Mouse (Mus musculus) small intestine, adult 2 months (tissue): Measurements from ENCODE around the gene Ralb. TPM values are rescaled to one million over a fixed set of nuclear protein-coding genes. Genes with fewer than 3 reads are reported as not detected.

Source experiments
- H3K27ac ChIP-seq: fragments of 200-500 bp; 2 replicates; pipeline ENCODE4 v1.5.1; 2012; ENCODE audit warnings: low read depth, low read length, control low read depth, inconsistent platforms; ENCODE audit not compliant: insufficient read depth
- H3K27me3 ChIP-seq: fragments of 200-500 bp; 2 replicates; pipeline ENCODE4 v1.6.1; 2012; ENCODE audit warnings: mild to moderate bottlenecking, moderate library complexity, low read length, inconsistent platforms; ENCODE audit not compliant: control insufficient read depth, insufficient read depth
- H3K36me3 ChIP-seq: fragments of 200-500 bp; 2 replicates; pipeline ENCODE4 v1.6.1; 2012; ENCODE audit warnings: mild to moderate bottlenecking, low read length, control low read depth, inconsistent platforms; ENCODE audit not compliant: control insufficient read depth, insufficient read depth
- H3K4me1 ChIP-seq: fragments of 200-500 bp; 2 replicates; pipeline ENCODE4 v1.6.1; 2012; ENCODE audit warnings: low read length, inconsistent platforms, mixed read lengths; ENCODE audit not compliant: control insufficient read depth, insufficient read depth, insufficient read length
- H3K4me3 ChIP-seq: fragments of 200-500 bp; 2 replicates; pipeline ENCODE4 v1.5.1; 2012; ENCODE audit warnings: low read depth, mild to moderate bottlenecking, control low read depth, inconsistent platforms, low read length, moderate library complexity
- CTCF ChIP-seq: fragments of 200-500 bp; IDR thresholded peaks from 2 replicates; pipeline ENCODE4 v1.5.1; 2012; ENCODE audit warnings: low read depth, mild to moderate bottlenecking, control low read depth, inconsistent platforms, low read length, moderate library complexity, mixed read lengths; ENCODE audit not compliant: insufficient replicate concordance, insufficient read length; ENCODE audit errors: extremely low read depth
- POLR2A ChIP-seq: fragments of 200-500 bp; IDR thresholded peaks from 2 replicates; pipeline ENCODE4 v1.6.1; 2012; ENCODE audit warnings: low read depth, mild to moderate bottlenecking, control low read depth, inconsistent platforms, low read length, moderate library complexity
- WGBS: fragments of 180-500 bp; shearing (Covaris S2); methylation state at CpG from one replicate; pipeline ENCODE4 v1.1.7; 2018; 5-methylcytosine and 5-hydroxymethylcytosine counted together
- polyA plus RNA-seq: library from polyadenylated mRNA; depleted of rRNA; stranded (reverse); fragments of >200 nt; gene quantifications from 2 replicates; pipeline ENCODE4 v1.2.3, GENCODE M21; 2012

Ralb gene
- polyA plus RNA-seq, 1 experiment = 42.4 TPM

DNA sequence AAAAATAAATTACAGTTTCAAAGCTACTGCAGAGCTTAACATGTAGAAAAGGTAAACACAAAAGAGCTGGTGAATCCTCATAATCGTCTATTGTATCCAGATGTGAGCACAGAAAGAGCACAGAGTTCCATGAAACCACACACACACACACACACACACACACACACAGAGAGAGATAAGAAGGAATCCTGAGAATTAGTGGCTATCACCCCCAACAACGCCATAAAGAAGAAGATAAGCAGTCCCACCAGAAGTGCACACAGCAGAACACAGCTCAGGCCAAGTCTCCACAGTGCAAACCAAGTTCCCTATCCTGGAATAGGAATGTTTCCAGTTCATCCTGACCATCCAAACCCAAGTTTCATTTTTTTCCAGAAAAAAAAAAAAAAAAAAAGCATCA lies 40.6 kb upstream of the Ralb start:
- no peaks in the 10 kb centered on the region for H3K27me3 ChIP-seq
- 23% methylated on average over 2 of the region's 2 CpGs for WGBS
- no peak overlapping the region for H3K4me3 ChIP-seq
- H3K27ac ChIP-seq = no peak overlapping the region
- peaks cover 8% of the 10 kb centered on the region; the same call in 1 of the 2 replicates for H3K4me1 ChIP-seq
- no peaks in the 10 kb centered on the region for H3K36me3 ChIP-seq
- TF ChIP-seq POLR2A (no peak), CTCF (no peak)

DNA sequence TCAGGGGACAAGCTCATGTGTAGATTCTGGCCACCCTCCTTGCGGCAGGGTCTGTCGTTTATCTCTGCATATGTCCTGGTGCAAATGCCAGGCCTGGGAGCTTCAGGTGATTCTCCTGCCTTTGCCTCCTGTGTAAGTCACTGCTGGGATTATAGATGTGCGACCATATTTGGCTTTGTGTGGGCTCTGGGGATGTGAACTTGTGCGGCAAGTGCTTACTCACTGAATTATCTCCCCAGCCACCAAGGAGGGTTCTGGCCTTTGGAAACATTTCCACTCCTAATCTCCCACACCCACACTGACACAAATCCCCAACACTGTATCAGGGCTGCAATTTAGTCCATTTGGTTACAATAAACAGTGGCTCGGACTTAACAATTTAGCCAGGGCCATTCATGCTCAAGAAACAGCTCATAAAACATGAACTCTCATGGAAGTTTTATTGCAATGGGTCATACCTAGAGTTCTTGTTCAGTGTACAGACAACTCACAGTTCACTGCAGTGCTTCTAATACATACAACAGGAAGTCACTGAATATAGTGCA lies 40.1 kb upstream of the Ralb start:
- no peak overlapping the region for H3K4me3 ChIP-seq
- no peak overlapping the region for H3K27ac ChIP-seq
- H3K36me3 ChIP-seq = no peaks in the 10 kb centered on the region
- peaks cover 8% of the 10 kb centered on the region; the same call in 1 of the 2 replicates for H3K4me1 ChIP-seq
- WGBS = 79% methylated on average over 5 of the region's 5 CpGs
- TF ChIP-seq CTCF (no peak), POLR2A (no peak)
- H3K27me3 ChIP-seq = no peaks in the 10 kb centered on the region

DNA sequence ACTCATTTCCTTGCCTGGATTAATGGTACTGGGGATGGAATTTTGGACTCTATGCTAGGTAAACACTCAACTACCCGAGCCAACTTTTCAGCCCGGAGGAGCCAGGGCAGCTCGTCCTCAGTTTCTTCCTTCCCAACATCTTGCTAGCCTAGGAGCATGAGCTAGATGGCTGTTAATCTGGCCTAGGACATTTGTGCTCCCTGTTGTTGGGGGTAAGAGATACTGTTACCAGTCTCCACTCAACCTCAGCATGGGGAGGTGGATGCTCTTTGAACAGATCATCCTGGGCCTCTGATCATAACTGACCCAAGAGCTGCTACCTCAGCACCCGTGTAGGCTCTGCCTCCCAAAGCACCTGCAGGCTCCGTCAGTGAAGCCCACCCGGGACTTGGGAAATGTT lies 38.7 kb upstream of the Ralb start:
- TF ChIP-seq CTCF (no peak), POLR2A (no peak)
- WGBS = 50% methylated on average over 6 of the region's 6 CpGs
- Histone ChIP-seq H3K4me1 (peaks cover 8% of the 10 kb centered on the region; the same call in 1 of the 2 replicates), H3K4me3 (no peak overlapping the region), H3K27ac (no peak overlapping the region), H3K36me3 (no peaks in the 10 kb centered on the region), H3K27me3 (no peaks in the 10 kb centered on the region)

DNA sequence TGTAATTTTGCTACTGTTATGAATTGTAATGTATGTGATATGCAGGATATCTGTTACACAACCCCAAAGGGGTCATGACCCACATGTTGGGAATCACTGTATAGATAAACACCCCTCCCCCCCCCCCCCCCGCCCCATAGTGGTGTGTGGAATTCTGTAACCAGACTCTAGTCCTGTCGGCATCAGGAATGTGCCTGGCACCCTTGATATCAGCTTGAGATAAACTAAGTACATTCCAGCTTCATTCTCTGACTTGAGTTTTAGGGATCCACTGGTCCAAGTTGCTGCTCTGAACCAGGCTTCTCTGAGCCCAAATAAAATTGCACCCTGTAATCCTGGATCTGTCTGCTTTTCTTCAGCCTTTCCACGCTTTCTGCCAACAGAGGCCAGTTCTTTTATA lies 37.0 kb upstream of the Ralb start:
- Histone ChIP-seq H3K36me3 (no peaks in the 10 kb centered on the region), H3K4me1 (peaks cover 8% of the 10 kb centered on the region; the same call in 1 of the 2 replicates), H3K27me3 (no peaks in the 10 kb centered on the region), H3K4me3 (no peak overlapping the region), H3K27ac (no peak overlapping the region)
- 55% methylated on average over 3 of the region's 3 CpGs for WGBS
- no peak for TF ChIP-seq POLR2A
- no peak for TF ChIP-seq CTCF

DNA sequence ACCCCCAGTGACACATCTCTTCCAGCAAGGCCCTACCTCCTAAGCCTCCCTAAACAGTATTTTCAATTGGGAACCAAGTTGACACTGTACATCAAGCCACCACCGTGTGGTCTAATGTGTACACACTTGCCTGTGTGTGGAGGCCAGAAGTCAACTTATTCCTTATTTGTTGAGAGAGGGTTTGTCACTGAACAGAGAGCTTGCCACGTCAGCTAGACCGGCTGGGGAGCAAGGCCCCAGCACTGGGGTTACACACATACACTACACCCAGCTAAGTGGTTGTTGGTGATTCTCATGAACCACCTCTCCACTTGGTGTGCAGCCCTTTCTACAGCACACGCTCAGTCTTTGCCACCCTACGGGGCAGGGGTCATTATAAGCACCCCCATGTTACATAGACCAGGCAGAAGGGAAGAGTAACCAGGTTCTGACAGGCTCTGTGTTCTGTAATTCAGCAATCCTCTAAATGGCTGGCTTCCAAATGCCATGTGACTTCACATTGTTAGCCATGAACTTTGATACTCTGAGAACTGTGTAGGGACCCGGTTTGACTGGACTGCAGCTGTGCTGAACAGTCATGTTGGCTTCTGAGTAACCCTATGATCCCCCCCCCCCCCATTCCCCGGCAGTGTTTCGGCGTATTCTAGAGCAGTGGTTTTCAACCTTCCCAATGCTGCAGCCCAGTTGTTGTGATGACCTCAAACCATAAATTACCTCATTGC lies 36.4 kb upstream of the Ralb start:
- WGBS = 40% methylated on average over 9 of the region's 9 CpGs
- H3K27ac ChIP-seq = no peak overlapping the region
- TF ChIP-seq CTCF (no peak), POLR2A (no peak)

DNA sequence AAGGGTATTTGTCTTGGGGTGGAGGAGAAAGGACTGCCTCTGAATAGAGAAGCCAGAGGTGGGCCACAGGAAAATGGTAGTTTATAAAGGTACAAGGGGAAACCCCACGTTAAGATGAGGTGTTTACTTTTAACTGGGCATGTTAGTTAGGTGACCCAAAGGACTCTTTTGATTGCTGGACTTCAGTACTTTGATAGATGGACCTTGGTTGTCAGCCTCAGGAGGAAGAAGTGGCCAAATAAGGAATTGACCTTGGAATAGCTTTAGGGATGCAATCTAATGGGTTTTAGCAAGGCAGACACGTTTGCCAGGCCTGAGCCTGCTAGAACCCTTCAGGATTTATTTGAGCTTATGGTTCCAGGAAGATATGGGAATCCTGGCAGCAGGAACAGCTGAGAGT lies 34.7 kb upstream of the Ralb start:
- 35% methylated on average over 2 of the region's 2 CpGs for WGBS
- no peak for TF ChIP-seq CTCF
- TF ChIP-seq POLR2A = no peak
- Histone ChIP-seq H3K4me1 (peaks cover 8% of the 10 kb centered on the region; the same call in 1 of the 2 replicates), H3K27ac (no peak overlapping the region), H3K4me3 (no peak overlapping the region), H3K36me3 (no peaks in the 10 kb centered on the region), H3K27me3 (no peaks in the 10 kb centered on the region)

More for the DNA sequence above, 36.4 kb upstream of the Ralb start:
- no peaks in the 10 kb centered on the region for H3K36me3 ChIP-seq
- H3K27me3 ChIP-seq = no peaks in the 10 kb centered on the region
- H3K4me1 ChIP-seq = peaks cover 8% of the 10 kb centered on the region; the same call in 1 of the 2 replicates
- no peak overlapping the region for H3K4me3 ChIP-seq

DNA sequence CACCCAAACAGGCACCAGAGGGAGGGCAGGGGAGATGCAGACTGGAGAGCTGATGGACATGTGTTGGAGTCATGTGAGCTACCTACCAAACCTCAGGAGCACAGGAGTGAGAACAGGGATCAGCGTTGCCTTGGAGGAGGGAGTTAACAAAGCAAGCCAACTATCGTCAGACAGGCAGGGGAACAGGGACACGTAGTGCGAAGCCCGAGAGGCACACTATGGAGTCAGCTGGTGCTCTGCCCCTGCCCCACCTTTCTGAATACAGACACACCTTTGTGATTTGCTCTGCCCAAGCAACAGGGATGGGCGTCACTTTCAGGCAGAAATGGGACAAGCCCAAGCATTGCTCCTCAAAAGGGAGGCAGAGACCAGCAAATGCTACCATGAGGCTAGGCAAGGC lies 33.1 kb upstream of the Ralb start:
- H3K27me3 ChIP-seq = no peaks in the 10 kb centered on the region
- H3K4me1 ChIP-seq = peaks cover 4% of the 10 kb centered on the region; the same call in 1 of the 2 replicates
- H3K36me3 ChIP-seq = no peaks in the 10 kb centered on the region
- H3K27ac ChIP-seq = no peak overlapping the region
- WGBS = 56% methylated on average over 6 of the region's 6 CpGs
- TF ChIP-seq POLR2A = no peak
- TF ChIP-seq CTCF = no peak
- no peak overlapping the region for H3K4me3 ChIP-seq
